Mouse (Mus musculus) bone marrow, adult 2 months (tissue): ENCODE data around the gene Rnf113a2.

Experiments used
- CTCF ChIP-seq: fragments of 200-500 bp; IDR thresholded peaks from 2 replicates; pipeline ENCODE4 v1.5.1; 2011; ENCODE audit warnings: low read length, control low read depth; ENCODE audit not compliant: control insufficient read depth, insufficient read depth
- POLR2A ChIP-seq: fragments of 200-500 bp; IDR thresholded peaks from 2 replicates; pipeline ENCODE4 v1.6.1; 2011; ENCODE audit warnings: low read depth, mild to moderate bottlenecking, control low read depth, low read length, borderline replicate concordance; ENCODE audit not compliant: control insufficient read depth

DNA sequence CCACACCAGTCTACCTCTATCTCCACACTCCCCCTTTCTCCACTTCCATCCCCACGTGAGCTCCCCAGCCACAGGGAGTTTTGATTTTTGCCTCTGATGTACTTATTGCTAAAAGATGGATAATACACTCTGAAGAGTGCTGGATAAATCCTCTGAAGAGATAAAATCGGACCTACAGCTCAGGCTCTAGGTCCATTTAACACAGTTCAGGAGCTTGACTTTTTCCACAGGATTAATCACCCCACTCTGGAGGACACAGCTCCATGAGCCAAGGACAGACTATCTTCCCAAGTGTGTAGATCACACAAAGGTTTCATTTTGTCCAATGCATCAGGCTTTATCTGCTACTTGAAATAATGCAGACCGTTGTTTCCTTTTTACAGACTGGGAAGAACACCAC, 16.9 kb upstream of the Rnf113a2 start:
- TF ChIP-seq CTCF (no peak), POLR2A (no peak)
